Mouse (Mus musculus) spleen, postnatal 4 days (tissue): Measurements from ENCODE around the gene Cfap97d1.
A peak's percentile ranks its signal among the peaks of the same experiment; 100 is the strongest.

ENCODE experiments used
- DNase-seq, 2 experiments: peaks; one replicate each; pipeline ENCODE4 v3.0.0; 2022; ENCODE audit warnings: low spot score in 2 of 2

Gene Cfap97d1

DNA sequence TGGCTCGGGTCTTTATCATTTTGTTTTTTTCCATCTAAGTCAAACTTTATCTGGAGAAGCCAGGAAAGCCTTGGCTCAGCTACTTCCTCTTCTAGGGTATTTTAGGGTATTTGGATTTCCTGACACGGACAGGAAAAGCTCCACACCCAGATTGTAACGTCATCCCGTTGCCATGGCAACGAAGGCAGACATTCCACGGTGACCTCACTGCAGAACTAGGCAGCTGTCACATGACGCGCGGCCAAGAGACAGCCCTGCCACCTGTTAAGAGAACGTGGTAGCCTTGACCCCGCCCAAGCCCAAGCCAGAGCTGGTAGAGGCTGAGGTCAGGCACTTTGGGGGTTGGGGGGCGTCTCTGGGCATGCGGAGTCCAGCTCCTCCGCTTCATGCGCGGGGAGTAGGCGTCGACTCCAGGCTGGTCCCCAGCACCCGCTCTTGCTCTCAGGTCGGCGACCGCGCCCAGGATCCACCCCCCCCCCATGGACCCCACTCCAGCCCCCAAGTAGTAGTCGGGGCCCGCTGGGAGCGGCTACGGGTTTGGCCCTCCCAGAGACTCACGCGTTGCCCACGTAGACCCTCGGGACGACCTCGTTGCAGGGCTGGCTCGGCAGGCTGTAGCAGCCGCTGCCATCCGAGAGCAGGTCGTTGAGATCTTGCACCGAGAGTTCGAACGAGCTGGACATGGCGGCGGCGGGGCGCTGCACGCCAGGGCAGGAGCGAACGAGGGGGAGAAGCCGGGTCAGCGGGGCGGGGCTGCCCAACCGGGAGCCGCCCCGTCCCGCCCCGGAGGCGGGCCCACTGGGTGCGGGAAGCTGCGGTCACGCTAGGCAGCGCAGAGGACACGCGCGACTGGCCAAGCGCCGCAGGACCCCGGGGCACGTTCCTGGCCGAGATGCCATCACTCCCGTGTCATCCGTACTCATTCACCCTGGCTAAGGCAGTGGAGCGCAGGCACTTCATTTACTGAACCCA lies at the start of gene Cfap97d1:
Gene Cfap97d1, plus strand, starts transcription at position 226 of the 972 bp plus-strand sequence.
- DNase-seq = peak; percentile 63 to 79

DNA sequence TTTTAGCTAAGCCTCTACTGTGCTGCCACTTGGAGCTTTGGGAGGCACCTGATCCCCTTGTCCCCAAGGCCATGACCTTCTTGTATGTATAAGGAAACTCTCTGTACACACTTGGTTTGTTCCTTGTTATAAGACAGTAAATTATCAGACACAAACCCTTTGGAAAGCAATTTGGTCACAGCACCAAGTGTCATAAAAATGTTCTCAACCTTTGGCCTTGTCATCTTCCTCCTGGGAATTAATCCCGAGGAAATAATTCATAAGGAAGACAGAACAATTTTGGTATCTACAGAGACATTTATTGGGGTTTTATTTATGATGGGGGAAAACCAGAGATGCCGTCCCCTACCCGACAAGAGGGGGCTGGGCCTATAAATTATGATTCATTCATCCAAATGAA lies 48.3 kb upstream of the Cfap97d1 start:
- DNase-seq = no peak

DNA sequence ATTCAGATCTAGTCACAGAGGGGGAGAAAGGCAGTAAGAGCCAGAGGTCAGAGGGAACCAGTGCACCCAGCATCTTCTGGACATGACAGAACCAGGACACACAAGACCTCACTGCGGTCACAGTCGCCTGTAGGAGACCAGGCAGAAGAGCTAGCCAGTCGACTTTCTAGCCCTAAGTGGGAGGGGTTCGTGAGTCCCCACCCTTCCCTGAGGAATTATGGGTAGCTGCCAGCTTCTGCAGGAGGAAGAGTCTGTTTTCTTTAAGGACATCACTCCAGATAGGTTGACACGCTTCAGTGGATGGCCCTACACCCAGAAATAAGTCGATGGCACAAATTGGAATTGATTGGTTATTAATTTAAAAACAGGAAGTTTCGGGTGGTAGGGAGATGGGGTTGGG lies 47.7 kb upstream of the Cfap97d1 start:
- DNase-seq = no peak

DNA sequence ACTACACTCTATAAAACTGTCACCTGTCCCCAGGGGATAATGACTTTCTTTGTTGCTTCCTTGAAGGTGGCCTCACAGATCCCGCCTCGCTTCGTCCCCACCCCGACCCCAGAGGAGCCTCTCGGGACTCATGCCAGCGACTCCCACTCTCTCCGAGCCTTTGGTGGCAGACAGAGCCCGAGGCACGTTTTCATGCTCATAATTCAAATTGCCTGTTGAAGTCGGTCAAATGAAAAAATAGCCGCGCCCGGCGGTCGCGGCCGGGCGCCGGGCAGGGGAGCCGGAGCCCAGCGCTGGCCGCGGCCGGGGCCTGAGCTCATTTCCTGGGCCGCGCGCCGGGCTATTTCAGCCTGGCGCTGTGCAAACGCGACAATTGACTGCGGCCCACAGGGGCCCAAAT lies 47.0 kb upstream of the Cfap97d1 start:
- no peak for DNase-seq

DNA sequence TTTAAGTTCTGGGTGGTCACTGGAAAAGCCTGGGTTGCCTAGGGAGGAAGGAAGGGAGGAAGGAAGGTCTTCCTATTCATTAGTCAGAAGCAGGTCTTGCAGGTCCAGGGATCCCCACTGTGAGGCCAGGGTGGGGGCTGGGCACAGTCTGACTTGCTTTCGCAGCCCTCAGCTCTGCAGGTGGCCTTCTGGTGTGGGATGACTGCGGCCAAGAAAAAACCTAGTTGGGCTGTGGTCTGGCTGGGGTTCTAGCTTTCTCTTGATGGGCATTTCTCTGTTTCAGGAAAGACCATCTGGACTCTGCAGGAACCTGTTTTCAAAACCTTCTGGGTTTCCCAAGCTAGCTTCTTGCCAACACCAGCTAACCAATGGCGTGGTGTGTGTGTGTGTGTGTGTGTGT lies 41.0 kb upstream of the Cfap97d1 start:
- DNase-seq = no peak

DNA sequence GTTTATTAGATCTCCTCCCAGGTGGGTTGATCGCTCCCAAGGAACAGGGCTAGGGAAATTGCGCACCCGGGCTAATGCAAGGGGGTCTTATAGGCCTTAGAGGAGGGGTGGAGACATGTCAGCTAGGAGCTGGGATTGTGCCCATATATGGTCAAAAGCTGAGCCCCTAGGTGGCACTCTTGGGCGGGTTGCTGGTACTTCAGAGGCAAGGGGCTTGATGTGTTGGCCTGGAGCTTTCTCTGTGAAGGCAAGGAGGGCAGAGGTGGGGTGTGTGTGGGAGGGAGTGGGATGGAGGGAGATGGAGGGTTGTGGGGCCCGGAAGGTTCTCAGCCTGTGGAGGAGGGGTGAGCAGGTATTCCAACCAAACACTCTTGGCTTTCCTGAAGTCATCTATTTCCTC lies 37.6 kb upstream of the Cfap97d1 start:
- DNase-seq = no peak

DNA sequence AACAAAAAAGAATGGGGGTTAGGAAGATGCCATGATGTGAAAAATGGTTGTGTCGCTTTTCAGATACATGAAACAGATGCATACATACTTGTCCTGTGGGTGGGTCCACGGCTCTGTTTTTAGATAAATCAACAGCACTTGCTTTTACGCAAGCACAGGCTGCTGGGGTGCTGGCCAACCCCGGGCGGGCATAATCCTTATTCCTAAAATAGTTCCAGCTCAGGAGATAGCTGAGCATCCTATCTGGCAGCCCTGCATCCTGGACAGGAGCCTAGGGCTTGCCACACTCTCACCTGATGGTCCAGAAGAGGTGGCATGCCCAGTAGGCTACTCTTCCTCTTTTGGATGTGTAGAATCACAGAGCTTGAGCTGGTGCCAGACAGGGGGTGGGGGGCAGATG lies 34.1 kb upstream of the Cfap97d1 start:
- DNase-seq = no peak

DNA sequence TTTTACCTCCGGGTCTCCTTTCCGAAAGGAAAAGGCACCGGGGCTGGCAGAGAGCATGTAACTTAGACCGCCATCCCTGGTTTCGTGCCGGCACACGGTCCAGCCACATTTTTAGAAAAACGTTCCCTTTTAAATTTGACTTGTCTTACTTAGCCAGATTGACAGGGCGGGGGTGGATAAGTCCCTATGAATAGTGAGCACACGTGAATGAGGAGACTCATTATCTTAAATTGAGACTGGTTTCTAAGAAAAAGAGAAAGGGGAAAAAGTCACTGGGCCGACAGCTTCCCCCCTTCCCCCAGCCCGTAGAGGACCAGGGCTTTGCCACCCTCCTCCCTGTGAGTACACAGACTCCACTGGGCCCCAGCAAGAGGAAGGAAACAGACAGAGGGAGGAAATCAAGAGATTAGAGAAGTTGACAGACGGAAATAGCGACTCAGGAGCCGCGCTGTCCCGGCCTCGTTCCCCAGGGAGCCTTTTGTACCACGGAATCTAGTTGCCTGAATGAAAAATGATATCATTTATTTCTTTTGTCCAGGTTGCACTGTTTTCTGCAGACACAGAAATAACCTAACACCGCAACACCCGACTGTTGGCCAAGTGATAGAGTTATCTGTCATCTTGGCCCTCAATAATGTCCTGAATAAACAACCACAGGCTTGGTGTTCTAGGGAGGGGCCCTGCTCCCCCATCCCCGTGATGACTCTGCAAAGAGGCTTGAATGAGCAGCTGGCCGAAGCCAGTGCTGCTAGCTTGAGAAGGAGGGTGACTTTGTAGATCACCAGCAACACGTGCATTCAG lies 31.3 kb upstream of the Cfap97d1 start:
- DNase-seq = peak in 1 of 2 experiments; percentile 44

DNA sequence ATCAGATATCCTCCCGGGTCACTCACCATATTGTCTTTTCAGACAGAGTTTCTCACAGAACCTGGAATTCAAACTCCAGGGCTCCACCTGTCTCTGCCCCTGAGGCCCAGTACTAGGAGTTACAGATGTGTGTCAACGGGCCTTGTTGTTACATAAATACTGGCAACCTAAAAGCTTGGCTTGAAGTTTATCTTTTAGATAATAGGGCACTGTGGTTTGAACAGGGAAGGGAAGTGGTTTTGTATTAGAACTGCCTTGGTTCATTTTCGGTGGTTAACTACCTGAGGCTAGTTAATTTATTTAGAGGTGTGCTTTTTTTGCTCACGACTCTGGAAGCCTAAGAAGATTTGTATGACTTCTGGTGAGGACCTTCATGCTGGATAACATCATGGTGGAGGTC lies 30.6 kb upstream of the Cfap97d1 start:
- no peak for DNase-seq

DNA sequence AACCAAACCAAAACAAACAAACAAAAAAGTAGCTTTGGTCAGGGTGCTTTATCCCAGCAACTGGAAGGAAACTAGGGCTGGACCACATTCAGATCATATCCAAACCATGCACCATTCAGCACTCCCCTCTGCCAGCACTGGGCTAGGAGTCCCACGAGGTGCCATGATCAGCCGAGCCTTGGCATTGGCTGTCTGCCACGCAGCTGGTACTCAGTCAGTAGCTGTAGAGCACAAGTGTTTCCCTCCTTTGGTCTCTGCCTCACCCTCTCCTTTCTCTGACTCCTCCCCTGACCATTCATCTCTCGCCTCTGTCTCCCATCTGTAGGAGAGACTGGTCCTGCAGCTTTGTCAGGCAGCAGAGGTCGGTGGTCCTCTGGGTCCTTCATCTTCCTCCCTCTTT lies 26.6 kb upstream of the Cfap97d1 start:
- DNase-seq = no peak

DNA sequence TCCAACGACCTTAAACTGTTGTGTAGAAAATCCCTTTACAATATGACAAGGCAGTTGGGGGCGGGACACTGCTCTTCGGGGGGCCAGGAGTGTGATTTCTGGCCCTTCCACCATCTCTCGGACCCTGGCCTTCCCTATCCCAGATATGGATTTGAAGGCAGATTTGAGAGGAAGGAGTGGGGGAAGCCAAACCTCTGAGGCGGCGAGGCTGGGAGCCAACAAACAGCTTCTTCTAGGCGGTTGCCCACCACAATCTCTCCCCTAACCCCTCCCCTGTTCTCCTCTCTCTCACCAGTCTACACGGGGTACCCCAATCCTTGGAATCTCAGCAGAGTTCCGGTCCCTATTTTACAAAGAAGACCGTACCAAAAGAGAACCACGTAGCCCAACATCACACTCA lies 21.0 kb upstream of the Cfap97d1 start:
- DNase-seq = no peak

DNA sequence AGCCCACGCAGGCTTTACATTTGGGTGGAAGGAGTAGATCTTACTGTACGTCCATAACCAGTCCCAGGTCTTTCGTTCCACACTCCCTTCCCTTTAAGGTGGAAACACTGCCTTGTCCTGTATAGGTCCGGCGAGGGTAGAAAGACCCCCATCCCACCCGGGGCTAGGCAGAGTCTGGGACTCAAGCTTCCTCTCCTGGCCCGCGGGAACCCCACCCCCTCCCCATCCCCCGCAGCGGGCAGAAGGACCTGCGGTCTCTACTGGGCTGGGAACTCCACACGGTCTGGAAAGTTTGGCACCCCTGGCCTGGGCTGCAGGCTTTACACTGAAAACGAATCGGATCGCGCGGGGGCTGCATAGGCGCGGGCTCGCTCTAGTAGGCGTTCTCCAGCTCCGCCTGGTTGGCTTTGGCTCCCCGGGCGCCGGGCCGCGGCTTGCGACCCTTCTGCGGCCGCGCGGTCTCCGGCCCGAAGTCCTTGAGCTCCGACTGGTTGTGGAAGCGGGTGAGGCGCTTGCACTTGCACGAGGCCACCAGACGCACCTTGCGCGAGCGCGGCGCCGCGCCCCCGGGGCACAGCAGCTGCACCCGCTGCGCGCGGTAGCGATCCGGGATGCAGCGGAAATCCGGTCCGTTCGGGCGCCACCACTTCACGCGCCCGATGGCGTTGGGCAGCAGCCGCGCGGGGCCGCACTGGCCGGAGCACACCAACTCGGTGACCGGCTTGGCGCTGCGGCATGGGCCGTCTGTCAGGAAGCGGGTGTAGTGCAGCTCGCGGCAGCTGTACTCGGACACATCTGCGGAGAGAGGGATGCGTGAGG lies 20.4 kb upstream of the Cfap97d1 start:
- peak in 1 of 2 experiments; percentile 66 for DNase-seq

DNA sequence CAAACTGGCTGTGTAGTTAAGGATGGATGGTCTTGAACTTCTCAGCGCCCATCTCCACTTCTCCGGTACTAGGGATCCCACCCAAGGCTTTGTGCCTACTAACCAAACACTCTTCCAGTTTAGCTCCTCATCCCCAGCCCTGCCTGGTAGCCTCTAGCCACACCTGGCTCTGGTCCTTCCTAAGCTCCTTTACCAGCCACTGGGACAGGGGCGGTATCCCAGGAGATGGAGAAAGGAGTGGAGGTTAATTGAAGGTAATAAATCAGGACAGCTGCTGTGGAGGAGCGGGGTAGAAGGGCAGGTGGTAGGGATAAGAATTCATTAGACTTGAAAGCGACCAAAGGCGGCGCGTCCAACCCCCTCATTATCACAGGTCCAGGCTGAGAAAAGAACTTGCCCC lies 19.4 kb upstream of the Cfap97d1 start:
- no peak for DNase-seq

DNA sequence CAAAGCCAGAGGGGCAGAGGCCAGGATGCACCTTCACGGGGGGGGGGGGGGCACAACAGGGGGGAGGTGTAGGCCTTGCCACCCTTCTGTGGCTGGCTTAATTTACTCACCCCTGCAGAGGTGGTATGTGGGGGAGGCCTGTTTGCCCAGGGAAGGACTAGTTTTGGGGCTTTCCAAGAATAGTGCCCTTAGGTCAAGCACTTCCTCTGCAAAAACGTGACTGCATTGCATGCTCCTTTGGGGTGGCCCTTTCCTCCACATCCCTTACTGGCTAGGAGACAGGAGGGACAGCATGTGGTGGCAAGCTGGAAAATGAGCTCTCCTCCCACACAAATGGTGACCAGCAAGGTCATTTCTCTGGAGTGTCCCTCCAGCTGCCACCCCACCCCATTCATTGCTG lies 18.5 kb upstream of the Cfap97d1 start:
- no peak for DNase-seq

DNA sequence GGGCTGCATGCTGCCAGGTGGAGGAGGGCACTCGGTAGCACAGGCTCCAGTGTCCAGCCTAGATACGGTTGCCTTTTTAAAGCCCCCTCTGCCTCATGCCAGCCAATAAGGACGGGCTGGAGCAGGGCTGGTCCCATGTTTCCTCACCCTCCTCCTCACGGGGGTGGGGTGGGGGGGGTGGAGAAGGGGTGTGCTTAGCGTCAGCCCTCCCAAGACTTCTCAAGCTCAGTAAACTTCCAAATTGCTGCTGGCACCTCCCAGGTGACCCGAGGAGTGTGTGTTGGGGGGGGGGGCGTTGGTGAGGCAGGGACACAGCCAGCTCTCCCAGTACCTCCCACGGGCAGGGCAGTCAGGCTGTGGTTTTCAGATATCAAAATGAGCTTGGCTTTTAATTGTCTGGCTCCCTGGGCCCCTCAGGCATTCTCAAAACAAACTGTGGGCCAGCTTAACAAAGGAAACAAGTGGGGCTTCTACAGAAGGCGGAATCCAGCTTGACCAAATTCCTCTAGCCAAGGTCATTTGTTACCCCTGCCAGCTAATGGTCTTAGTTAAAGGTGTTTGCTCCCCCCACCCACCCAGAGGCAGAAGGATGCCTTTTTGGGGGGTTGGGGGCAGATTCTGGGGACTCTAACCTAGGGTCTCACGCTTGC lies 17.0 kb upstream of the Cfap97d1 start, which contains the start of gene Sost:
Gene Sost, minus strand, starts transcription at position 51 of the 650 bp plus-strand sequence.
- DNase-seq = no peak

DNA sequence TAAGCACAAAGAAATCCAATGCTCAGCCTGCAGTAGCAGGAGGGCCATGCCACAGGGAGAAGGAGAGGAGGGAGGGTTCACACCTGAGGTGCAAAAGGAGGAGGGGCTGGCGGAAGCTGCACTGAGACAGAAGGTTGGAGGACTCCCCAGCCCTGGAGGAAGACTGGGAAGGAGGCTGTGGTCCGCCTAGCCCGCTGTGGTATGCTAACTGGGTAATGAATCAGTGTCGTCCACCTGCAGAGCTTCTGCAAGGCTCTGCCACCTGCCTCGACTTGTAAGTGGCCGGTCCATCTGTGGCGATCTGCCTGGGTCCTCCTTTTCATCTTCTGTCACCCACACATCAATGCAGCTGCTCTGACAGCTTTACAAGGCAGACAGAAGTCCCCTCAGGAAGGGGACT lies 15.8 kb upstream of the Cfap97d1 start:
- no peak for DNase-seq

DNA sequence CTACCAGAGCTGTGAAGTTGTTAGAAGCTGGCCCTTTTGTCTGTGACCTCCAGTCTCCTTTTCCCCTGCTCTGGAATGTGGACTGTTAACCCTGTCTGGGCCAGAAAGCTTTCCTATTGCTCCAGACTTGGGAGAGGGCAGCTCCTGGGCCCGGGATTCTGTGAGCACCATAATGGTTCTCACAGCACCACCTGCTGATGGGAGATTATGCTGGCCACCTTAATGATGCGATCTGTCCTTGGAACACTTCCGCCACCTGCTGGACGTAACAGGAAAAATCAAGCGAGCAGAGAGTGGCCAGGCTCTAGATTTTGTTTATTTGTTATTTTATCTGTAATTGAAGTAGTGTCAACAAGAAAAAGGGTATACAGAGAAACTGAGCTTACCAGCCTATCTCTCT lies 15.3 kb upstream of the Cfap97d1 start:
- peak; percentile 63 to 83 for DNase-seq

DNA sequence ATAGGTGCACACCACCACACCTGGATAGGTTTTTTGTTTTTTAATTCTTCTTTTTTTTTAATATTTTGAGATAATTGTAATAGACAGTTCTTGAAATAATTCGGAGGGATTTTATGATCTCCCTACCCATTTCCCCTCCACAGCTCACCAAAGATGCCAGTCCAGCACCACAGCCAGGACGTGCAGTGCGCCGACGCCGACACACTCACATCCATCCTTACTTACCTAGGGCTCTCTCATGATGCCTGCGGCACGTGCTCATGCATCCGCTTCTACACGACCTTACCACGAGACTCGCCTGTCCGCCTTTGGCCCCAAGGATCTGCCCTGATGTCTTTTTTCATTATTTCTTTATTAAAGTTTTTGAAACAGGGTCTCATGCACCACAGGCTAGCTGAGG lies 14.2 kb upstream of the Cfap97d1 start:
- no peak for DNase-seq

DNA sequence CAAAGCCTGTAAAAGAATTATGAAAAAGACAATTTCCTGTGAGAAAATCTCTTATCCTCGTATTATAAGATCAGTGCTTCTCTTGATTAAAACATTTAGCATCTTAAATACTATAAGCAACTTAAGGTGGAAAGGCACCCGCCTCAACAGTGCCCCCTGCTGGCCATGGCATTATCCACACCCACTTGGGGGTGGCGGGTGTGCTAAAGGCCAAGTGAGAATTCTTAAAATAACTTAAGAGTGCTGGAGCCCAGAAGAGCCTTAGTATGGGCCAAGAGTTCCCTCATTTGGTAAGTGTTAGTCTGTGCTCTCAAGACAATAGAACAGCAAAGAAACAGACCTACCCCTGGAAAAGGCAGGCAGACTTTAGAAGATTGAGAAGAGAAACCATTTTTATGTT lies 12.7 kb upstream of the Cfap97d1 start:
- peak in 1 of 2 experiments; percentile 80 for DNase-seq

DNA sequence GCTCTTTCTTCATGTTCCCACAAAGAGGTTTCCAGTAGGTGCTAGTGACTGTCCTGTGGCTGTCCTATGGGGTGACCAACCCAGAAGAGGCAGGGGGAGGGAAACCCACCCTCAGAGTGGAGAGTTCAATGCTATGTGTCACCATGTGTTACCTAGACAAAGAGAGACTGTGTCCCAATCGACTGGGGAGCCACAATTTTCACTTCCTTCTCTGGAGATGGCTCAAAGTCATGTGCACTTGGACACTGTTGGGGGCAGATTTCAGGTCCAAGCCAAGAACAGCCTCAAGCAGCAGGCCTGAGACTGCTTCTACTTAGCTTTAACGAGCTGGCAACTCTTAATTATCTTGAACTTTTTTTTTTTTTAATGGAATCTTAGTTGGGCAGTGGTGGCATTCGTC lies 12.0 kb upstream of the Cfap97d1 start:
- no peak for DNase-seq

DNA sequence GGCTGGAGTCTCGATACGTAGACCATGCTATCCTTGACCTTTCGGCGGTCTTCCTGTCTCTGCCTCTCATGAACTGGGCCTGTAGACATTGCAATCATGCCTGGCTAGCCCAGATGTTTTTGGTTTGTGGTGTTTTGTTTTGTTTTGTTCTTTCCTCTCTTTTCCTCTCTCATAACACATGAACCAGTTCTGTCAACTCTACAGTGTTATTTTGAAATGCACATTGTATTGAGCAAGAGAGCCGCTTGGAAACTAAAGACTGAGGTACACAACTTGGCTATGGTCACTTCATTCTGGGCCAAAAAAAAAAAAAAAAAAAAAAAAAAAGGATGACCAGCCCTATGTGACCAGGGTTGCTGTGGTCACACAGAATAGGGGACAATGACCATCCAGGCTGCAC lies 11.4 kb upstream of the Cfap97d1 start:
- DNase-seq = no peak
